Mouse (Mus musculus) CH12.LX (cell line): ENCODE measurements at regions not wholly inside any gene's neighbourhood (a gene's known extent, or its start where the extent isn't known, plus 50 kb on each side); places are given as distances from the start of the nearest gene placed in this dataset.
"Not testable (repeated sequence)": the region's sequence is repeated elsewhere in the genome, so short reads cannot be mapped to it uniquely, and the experiment has no call there.

ENCODE experiments used
- DNase-seq: peaks from one replicate; pipeline ENCODE4 v3.0.0-alpha.2; 2013; ENCODE audit errors: extremely low read depth
- H3K27ac ChIP-seq: 2 replicates; pipeline ENCODE4 v1.5.1; 2012; ENCODE audit warnings: low read depth, mild to moderate bottlenecking, control low read depth, moderate library complexity; ENCODE audit not compliant: insufficient read depth
- H3K27me3 ChIP-seq: replicated peaks from 2 replicates; pipeline ENCODE3; 2012; ENCODE audit warnings: inconsistent platforms
- H3K36me3 ChIP-seq, 2 experiments: replicated peaks in 1 of 2; 2 replicates each; pipeline versions ENCODE3 to v1.6.1; 2012; ENCODE audit warnings: inconsistent platforms in 1 of 2, low read length in 1 of 2, mild to moderate bottlenecking in 1 of 2, mixed read lengths in 1 of 2, moderate library complexity in 1 of 2; ENCODE audit not compliant: control insufficient read depth in 1 of 2, insufficient read depth in 1 of 2
- H3K4me1 ChIP-seq, 2 experiments: 2 replicates each; pipeline ENCODE4 v1.6.1; 2012; ENCODE audit warnings: inconsistent platforms in 1 of 2, moderate library complexity in 1 of 2; ENCODE audit not compliant: insufficient read depth in 2 of 2, control insufficient read depth in 1 of 2
- H3K4me2 ChIP-seq: 2 replicates; pipeline ENCODE4 v1.6.1; 2012; ENCODE audit warnings: low read depth, mild to moderate bottlenecking, control low read depth; ENCODE audit not compliant: poor library complexity, insufficient read depth, severe bottlenecking
- H3K4me3 ChIP-seq, 3 experiments: fragments of 150-350 bp in 1 of 3; sonication (generic) in 1 of 3; replicated peaks in 1 of 3; 2 replicates each; pipeline versions ENCODE3 to v1.5.1; 2011 to 2012; ENCODE audit warnings: low read depth in 2 of 3, low read length in 2 of 3, mild to moderate bottlenecking in 2 of 3, moderate library complexity in 2 of 3, control low read depth in 1 of 3, improper control_type of control experiment in 1 of 3, inconsistent platforms in 1 of 3, mixed read lengths in 1 of 3; ENCODE audit not compliant: poor library complexity in 1 of 3
- H3K79me2 ChIP-seq: replicated peaks from 2 replicates; pipeline ENCODE4 v1.6.1; 2012; ENCODE audit warnings: mild to moderate bottlenecking, moderate library complexity; ENCODE audit not compliant: control insufficient read depth, poor library complexity, insufficient read depth, severe bottlenecking; ENCODE audit errors: extremely low read depth
- H3K9ac ChIP-seq: 2 replicates; pipeline ENCODE4 v1.6.1; 2012; ENCODE audit warnings: low read depth, mild to moderate bottlenecking, control low read depth, moderate library complexity; ENCODE audit not compliant: insufficient read depth
- H3K9me3 ChIP-seq: replicated peaks from 2 replicates; pipeline ENCODE3; 2012; ENCODE audit warnings: low read length, inconsistent platforms, mixed read lengths
- CHD2 ChIP-seq: IDR thresholded peaks from 2 replicates; pipeline ENCODE4 v1.6.1; 2011; ENCODE audit warnings: low read length, improper control_type of control experiment
- CTCF ChIP-seq, 2 experiments: IDR thresholded peaks in 1 of 2; conservative IDR thresholded peaks in 1 of 2; 2 replicates each; pipeline ENCODE4 v1.5.1; 2011 to 2012; ENCODE audit warnings: low read depth in 2 of 2, low read length in 2 of 2, improper control_type of control experiment in 1 of 2, inconsistent platforms in 1 of 2, mild to moderate bottlenecking in 1 of 2, moderate library complexity in 1 of 2
- E2F4 ChIP-seq: IDR thresholded peaks from 2 replicates; pipeline ENCODE4 v1.6.1; 2011; ENCODE audit warnings: low read depth, low read length, improper control_type of control experiment; ENCODE audit not compliant: insufficient replicate concordance
- EP300 ChIP-seq: IDR thresholded peaks from 2 replicates; pipeline ENCODE4 v1.6.1; 2011; ENCODE audit warnings: low read length, improper control_type of control experiment
- HCFC1 ChIP-seq: IDR thresholded peaks from 2 replicates; pipeline ENCODE4 v1.6.1; 2012; ENCODE audit warnings: low read depth, mild to moderate bottlenecking, inconsistent platforms, low read length, improper control_type of control experiment
- MAFK ChIP-seq: IDR thresholded peaks from 2 replicates; pipeline ENCODE4 v1.6.1; 2011; ENCODE audit warnings: low read length, improper control_type of control experiment; ENCODE audit not compliant: insufficient replicate concordance
- MAX ChIP-seq: IDR thresholded peaks from 2 replicates; pipeline ENCODE4 v1.6.1; 2011; ENCODE audit warnings: low read length, improper control_type of control experiment
- MAZ ChIP-seq: IDR thresholded peaks from 2 replicates; pipeline ENCODE4 v1.6.1; 2012; ENCODE audit warnings: low read depth, mild to moderate bottlenecking, inconsistent platforms, low read length, improper control_type of control experiment, moderate library complexity
- MXI1 ChIP-seq: IDR thresholded peaks from 2 replicates; pipeline ENCODE4 v1.6.1; 2011; ENCODE audit warnings: mild to moderate bottlenecking, low read depth, low read length, improper control_type of control experiment
- NELFE ChIP-seq: IDR thresholded peaks from 2 replicates; pipeline ENCODE4 v1.6.1; 2011; ENCODE audit warnings: low read depth, low read length, improper control_type of control experiment
- PAX5 ChIP-seq: IDR thresholded peaks from 2 replicates; pipeline ENCODE4 v1.6.1; 2012; ENCODE audit warnings: low read length, inconsistent platforms, mixed read lengths
- SIN3A ChIP-seq: IDR thresholded peaks from 2 replicates; pipeline ENCODE4 v1.6.1; 2012; ENCODE audit warnings: low read length, improper control_type of control experiment, inconsistent platforms
- SMC3 ChIP-seq: IDR thresholded peaks from 2 replicates; pipeline ENCODE4 v1.6.1; 2011; ENCODE audit warnings: low read depth, low read length, improper control_type of control experiment
- TBP ChIP-seq: conservative IDR thresholded peaks from 2 replicates; pipeline ENCODE4 v1.6.1; 2011; ENCODE audit warnings: low read depth, low read length, improper control_type of control experiment
- UBTF ChIP-seq: IDR thresholded peaks from 2 replicates; pipeline ENCODE4 v1.6.1; 2012; ENCODE audit warnings: low read depth, mild to moderate bottlenecking, inconsistent platforms, low read length, improper control_type of control experiment, moderate library complexity
- USF1 ChIP-seq: IDR thresholded peaks from 2 replicates; pipeline ENCODE4 v1.6.1; 2014; ENCODE audit warnings: low read depth, mild to moderate bottlenecking, inconsistent platforms, low read length, improper control_type of control experiment
- USF2 ChIP-seq: conservative IDR thresholded peaks from 2 replicates; pipeline ENCODE4 v1.6.1; 2011; ENCODE audit warnings: low read depth, low read length, improper control_type of control experiment
- dilution Hi-C: fragments of 300-500 bp; cut with MboI; formaldehyde crosslinking; loops from 2 replicates; pipeline ENCODE4 v1.14.3; 2020; ENCODE audit warnings: low sequenced_read_pairs; ENCODE audit not compliant: extremely low pct_unique_long_range_greater_than_20kb, extremely low pct_ligation_motif_present
- in situ Hi-C: fragments of 300-500 bp; cut with MboI; formaldehyde crosslinking; loops from 3 replicates; pipeline ENCODE4 v1.14.3; 2019; ENCODE audit warnings: low sequenced_read_pairs, low pct_ligation_motif_present, low pct_unique_long_range_greater_than_20kb, mixed read lengths

GRCm38 (mm10) chr4:18796395-18796740, 808.9 kb upstream of the Gm12353 start:
- Histone ChIP-seq H3K4me3 (no peak overlapping the region), H3K4me1 (no peaks in the 10 kb centered on the region), H3K9me3 (no peaks in the 10 kb centered on the region), H3K27me3 (no peaks in the 10 kb centered on the region), H3K36me3 (no peaks in the 10 kb centered on the region), H3K9ac (no peak overlapping the region), H3K79me2 (no peaks in the 10 kb centered on the region), H3K27ac (no peak overlapping the region), H3K4me2 (no peak overlapping the region)
- DNase-seq: no peak
- TF ChIP-seq USF1 (no peak), MXI1 (no peak), EP300 (no peak), NELFE (no peak), CTCF (conservative IDR thresholded peaks at IDR 0.05 in 1 of 2, IDR thresholded peaks at IDR 0.05 in 1 of 2; ENCODE audit: low read depth in 2 of 2, low read length in 2 of 2) (no peak), PAX5 (no peak), HCFC1 (no peak), CHD2 (no peak), MAX (no peak), USF2 (no peak), SIN3A (no peak), UBTF (no peak), TBP (no peak), MAZ (no peak), SMC3 (no peak), MAFK (no peak), E2F4 (no peak)
- dilution Hi-C loops: no loop called here
- in situ Hi-C loops: no loop called here

GRCm38 (mm10) chr4:18803109-18803508, 802.1 kb upstream of the Gm12353 start:
- H3K4me2 ChIP-seq, H3K27ac ChIP-seq, H3K4me3 ChIP-seq, H3K9me3 ChIP-seq, H3K9ac ChIP-seq, DNase-seq, H3K27me3 ChIP-seq, dilution Hi-C loops, H3K79me2 ChIP-seq, H3K36me3 ChIP-seq, in situ Hi-C loops, H3K4me1 ChIP-seq: not testable (repeated sequence)
